Mouse (Mus musculus): Measurements from ENCODE around the gene Dzip1.

Gene Dzip1

DNA sequence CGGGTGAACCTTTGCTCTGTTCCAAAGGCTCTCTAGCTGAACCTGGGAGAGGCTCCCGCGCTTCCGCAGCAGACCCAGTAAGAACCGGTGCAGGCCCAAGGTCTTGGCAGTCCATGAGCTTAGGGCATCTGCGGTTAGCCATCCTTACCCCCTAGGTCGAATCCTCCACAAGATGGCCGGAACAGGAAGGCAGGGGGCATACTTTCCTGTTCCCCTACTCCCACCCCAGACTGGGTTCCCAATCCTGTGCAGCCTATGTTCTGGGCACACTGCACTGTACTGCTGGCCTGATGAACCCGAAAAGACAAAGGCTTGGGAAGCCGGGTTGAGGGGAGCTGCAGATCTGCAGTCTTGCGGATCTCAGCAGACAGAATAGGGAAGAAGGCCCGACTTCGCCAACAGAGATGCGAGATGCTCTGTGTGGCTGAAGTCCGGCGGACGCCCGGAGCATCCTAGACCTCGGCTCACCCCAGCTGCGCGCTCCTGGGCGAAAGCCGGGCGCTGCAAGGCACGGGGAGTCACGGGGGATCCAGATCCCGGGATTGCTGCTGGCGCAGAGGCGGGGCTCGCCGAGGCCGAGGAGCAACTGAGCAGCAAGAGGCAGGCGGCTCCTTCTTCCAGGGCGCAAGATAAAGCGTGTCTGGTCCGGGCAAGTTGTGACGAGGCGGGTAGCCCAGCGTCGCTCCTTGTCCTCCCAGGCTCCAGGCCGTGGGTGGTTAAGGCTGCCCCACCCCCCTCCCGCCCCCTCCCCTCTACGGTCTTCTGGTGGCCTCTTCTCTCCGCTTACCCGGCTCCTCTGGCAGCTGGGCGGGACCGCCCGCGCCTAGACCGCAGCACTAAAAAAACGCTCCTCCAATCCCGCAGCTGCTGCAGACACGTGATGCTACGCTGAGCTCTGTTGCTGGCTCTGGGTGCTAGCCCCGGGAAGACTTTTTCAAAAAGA is at the start of gene Dzip1:
Gene Dzip1, minus strand, starts transcription at position 788 of the 943 bp plus-strand sequence.
- peak; percentile 43 to 59 for DNase-seq

DNA sequence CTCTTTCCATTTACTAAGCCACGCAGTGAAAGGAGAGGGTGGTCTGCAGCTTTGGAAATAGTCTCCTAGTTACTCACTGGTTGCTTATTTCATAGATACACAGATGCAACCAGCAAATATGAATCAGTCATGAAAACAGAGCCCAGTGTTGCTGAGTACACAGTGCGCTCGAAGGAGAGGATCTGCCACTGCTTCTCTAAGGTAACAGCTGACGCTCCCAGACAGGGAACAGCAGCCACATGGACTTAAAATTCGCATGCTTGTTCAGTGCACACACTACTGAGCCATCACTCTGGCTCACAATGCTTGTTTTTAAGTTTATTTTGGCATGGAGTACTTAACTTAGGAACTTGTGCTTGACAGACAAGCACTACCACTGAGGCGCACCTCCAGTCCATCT is 47.0 kb upstream of the Dzip1 start:
- DNase-seq, result no peak

- no peak for DNase-seq
These were observed 42.4 kb upstream of the Dzip1 start for GRCm38 (mm10) chr14:118967646-118968045.

DNA sequence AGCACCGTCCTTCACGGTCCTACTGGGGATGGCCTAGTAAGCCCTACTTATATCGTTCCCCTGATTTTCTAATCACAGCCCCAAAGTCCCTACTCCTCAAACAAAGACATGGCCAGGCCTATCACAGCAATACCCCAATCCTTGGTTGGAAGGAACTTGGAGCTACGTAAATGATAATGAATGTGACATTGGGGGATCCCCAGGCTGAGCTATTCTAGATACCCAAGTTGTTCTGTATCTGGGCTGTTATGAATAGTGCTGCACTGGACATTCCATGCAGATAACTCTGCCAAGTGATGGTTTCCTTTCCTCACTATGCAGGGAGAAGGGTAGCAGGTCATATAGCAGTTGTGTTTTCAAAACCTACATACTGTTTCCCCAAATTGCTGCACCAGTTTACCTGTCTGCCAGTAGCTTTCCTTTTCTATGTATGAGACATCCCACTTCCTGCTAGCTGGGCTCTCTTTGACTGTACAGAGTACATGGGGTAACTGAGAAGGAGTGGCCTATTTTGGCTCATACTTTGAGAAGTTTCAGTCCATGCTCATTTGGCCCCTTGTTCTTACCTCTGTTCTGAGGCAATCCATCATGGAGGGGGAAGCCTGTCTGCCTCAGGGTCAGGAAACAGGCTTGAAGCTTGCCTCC is 40.2 kb upstream of the Dzip1 start:
- DNase-seq, result no peak

DNA sequence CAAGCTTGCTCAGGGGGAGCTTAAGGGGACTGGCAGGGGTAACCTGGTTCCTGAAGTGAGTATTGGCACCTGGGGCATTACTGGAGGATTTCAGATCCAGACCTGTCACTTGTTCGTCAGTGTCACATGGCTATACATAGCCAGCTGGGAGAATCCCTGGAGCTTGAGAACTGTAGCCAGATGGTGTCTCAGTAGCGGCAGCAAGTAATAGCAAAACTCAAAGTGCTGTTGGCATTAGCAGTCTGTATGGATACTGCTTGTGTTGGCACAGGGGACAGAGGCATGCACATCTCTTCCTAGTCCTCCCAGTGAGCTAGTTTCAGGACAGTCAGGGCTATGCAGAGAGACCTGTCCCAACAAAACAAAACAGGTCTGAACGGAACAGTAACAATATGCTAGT is 32.8 kb upstream of the Dzip1 start:
- no peak for DNase-seq

GRCm38 (mm10) chr14:118951912-118952583 is 26.8 kb upstream of the Dzip1 start:
- DNase-seq, result peak in 1 of 2 experiments; percentile 8

- no peak for DNase-seq
These were observed 23.6 kb upstream of the Dzip1 start for GRCm38 (mm10) chr14:118948841-118949240.

- DNase-seq, result no peak
These were observed 19.4 kb upstream of the Dzip1 start for GRCm38 (mm10) chr14:118944702-118945101.

- DNase-seq, result no peak
These were observed 16.8 kb upstream of the Dzip1 start for GRCm38 (mm10) chr14:118942076-118942475.

- DNase-seq, result no peak
These were observed 15.7 kb upstream of the Dzip1 start for GRCm38 (mm10) chr14:118940796-118941495.

DNA sequence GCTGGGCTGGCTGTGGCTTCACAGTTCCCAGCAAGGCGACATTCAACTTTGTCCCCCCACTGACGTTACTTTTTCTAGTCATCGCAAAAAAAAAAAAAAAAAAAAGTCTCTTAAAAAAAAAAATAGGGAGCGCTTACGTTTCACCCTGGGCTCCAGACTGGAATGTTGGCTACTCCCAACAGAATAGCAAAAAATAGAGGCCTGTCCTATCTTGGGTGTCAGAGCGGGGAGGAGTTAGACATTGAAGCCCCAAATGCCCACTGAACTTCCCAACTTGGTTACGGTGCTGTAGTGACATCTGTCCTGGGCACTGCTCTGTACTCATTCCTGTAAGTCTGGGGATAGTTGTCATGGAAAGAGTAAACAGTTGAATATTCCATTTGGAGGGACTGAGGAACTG is 13.3 kb upstream of the Dzip1 start:
- peak in 1 of 2 experiments; percentile 9 for DNase-seq

DNA sequence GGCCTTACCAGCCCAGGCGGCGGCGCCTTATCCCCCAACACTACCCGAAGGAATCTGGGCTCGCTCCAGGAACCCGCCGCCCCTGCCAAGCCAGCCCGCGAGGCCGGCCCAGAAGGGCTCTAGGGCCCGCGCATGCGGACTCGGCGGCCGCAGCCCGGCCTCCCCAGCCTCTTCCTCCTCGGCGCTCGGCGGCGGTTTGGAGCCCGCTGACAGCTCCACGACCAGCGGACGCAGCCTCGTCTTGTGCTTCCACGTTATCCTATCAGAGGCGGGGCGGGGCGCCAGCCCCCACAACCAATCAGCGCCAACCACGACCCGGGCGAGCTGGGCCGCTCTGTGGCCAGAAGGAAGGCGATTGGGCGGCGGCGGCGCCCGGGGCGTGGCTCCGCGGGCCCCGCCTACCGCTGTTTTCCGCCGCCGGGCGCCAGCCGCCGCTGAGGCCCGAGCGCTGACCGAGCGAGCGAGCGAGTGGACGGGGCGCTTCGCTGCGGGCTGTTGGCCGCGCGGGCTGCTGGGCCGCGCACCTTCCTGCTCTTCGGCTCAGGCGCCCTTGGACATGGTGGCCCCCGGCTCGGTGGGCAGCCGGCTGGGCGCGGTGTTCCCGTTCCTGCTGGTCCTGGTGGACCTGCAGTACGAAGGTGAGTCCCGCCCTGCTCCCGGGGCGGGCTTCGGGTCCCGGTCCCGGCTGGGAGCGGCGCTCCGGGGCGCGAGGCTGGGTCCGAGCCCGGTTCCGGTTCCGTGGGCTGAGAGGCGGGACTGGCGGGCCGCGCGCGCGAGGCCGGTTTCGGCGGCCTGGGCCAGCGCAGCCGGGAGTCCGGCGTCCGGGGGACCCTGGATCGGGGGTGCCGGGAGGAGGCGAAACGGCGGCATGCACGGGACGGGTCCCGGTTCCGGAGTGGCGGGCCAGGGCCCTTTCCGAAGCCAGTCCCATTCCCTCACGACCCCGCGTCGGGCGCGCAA is 12.6 kb upstream of the Dzip1 start, which contains the start of gene Dnajc3:
Gene Dnajc3, plus strand, starts transcription at position 444 of the 960 bp plus-strand sequence.
- DNase-seq, result peak; percentile 100

DNA sequence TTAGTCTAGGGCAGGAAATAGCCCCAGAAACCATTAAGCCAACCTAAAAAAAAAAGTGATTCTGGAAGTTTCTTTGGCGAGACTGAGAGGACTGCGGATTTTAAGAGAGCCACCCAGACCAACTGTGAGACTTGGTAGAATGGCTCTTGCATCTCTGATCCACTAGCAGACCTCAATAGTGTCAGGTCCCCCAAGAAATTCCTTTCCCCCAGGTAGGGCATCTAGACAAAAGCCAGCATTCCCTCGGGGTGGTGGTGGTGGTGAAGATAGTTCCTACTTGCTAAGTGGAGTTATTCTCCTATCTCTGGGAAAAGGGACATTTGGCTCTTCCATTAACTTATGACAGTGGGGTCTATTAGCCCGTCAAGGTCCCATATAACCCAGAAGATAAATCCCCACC is 11.7 kb upstream of the Dzip1 start:
- DNase-seq, result no peak

DNA sequence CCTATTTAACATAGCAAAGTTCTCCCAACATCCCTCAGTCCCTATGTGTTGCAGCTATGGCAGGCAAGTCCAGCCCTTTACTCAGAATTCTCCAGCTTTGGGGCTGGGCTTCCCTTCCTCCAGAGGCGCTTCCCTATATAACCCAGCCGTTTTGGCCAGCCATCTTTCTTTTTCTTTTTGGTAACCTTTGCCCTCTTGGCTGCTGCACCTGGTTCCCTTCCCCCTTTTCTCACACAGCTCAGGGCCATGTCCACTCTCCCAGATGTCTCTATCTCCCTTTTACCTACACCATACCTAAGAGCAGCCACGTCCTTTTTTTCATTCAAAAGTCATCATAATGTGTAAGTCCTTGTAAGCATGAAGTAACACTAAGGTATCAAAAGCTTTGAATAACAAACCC is 11.0 kb upstream of the Dzip1 start:
- no peak for DNase-seq

DNA sequence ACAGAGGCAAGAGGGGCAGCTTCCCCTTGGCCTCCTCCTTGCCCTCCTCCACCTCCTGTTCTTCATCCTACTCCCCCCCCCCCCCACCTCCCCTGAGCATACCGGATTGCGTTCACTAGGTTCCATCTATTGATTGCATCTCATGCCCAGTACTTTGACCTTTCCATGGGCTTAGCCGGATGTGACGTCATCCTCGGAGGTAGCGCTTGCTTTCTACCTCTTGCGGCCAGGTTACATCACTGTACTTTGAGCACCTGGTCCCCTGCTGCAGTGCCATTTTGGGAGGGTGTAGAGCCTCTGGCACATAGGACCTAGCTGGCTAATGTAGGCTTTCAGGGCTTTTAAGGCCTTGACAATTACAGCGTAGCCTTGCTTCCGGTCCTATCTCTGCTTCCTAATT is 9.4 kb upstream of the Dzip1 start:
- no peak for DNase-seq

DNA sequence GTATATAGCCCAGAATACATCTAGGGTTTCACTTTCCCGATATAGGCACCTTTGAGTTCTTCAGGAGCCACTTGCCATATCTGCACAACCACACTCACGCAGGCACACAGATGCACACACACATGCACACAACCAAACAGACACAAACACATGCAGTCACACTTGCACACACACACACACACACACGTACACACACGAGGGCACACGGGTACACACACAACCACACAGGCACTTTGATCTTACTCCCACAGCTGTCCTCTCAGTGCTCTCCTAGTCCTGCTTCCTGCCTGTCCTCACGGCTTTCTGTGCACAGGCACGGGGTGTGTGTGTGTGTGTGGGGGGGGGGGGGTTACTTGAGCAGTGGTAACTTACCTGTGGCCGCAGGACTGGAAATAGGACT is 7.7 kb upstream of the Dzip1 start:
- DNase-seq, result no peak

- no peak for DNase-seq
These were observed 5.9 kb upstream of the Dzip1 start for GRCm38 (mm10) chr14:118931181-118931580.

- DNase-seq, result no peak
These were observed 5.5 kb upstream of the Dzip1 start for GRCm38 (mm10) chr14:118930777-118931176.

- no peak for DNase-seq
These were observed 4.5 kb upstream of the Dzip1 start for GRCm38 (mm10) chr14:118929779-118930178.

DNA sequence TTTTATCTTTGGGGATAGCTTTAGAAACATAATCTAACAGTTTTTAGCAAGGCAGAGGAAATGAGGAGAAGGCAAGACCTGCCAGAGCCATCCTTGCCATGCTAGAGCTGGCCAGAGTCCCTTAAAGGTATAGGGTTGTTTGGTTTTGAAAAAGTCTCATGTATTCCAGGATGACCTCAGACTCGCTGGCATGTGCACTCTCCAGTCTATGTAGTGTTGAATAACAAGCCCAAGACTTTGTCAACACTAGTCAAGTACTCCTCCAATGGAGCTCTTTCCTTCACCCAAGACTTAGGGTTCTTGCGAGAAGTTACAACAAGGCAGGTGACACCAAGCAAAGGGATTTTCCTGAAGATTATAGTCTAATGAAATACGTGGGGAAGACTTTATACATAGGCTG is 3.3 kb upstream of the Dzip1 start:
- DNase-seq, result no peak

DNA sequence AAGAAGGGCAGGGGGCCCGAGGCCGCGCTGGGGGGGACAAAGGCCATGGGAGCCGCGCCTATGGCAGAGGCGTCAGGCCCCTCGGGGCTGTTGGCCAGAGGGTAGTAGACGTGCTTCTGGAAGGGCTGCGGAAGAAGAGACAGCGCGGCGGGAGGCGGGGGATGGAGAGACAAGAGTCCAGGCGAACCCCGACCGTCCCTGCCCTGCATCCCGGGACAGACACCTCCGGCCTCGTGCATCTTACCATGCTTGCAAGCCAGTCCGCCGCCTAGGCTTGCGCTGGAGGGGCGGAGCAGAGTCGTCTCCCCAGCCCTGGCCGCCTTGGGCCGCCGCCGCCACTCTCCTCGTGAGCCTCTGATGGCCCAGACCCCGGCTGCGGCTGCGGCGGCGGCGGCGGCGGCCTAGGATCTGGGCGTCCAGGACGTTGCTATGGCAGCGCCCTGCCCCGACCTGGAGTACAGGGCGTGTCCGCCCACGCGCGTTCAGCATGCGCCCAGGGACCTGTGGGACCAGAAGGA is 2.5 kb downstream of the Dzip1 start:
- DNase-seq, result no peak
